Mouse (Mus musculus): ENCODE measurements around the gene Gm7929. TPM values are rescaled to one million over a fixed set of nuclear protein-coding genes. Genes with fewer than 3 reads are reported as not detected.
"Not testable (repeated sequence)": the region's sequence is repeated elsewhere in the genome, so short reads cannot be mapped to it uniquely, and the experiment has no call there.

Gene Gm7929
- not detected in 2 replicates for polyA plus RNA-seq (2014; fragmentation: Nextera tagmentation; extraction: Ambion mirVana)

DNA sequence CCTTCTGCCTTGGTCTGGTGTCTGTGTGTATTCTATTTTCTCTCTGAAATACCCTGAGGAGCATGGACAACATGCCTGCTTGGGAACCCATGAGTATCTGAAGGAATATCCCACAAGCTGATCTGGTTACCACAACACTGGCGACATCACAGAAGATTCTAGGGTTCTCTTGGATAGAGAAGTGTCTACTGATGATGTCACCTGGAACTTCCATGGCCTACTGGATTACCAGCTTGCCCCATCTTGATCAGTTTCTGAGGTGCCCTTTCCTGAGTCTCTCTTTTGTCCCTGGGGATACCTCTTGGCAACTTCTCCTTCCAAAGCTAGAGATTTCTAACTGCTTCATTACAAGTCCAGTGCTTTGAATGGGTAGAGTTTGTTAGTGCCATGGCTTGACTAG is at the start of gene Gm7929:
Gm7929 (minus strand) TSS at position 101 of the 400 bp plus-strand sequence.
- H3K27ac ChIP-seq (replicated peaks; ENCODE audit: low read depth, low read length); H3K4me2 ChIP-seq (ENCODE audit: low read depth, low read length); H3K36me3 ChIP-seq (replicated peaks; ENCODE audit: control insufficient read depth, insufficient read depth, low read depth, low read length); ATAC-seq (replicated peaks; ENCODE audit: insufficient number of reproducible peaks, low FRiP score, low TSS enrichment, low read depth); H3K9ac ChIP-seq (replicated peaks; ENCODE audit: low read length); H3K4me3 ChIP-seq (ENCODE audit: low read depth, low read length); H3K27me3 ChIP-seq (ENCODE audit: control insufficient read depth, insufficient read depth, low read length); H3K4me1 ChIP-seq (ENCODE audit: control insufficient read depth, insufficient read depth, low read length); H3K9me3 ChIP-seq (replicated peaks; ENCODE audit: control insufficient read depth, low read length); DNase-seq (ENCODE audit: low spot score): not testable (repeated sequence)
- no CpG with 5 or more reads among the region's 1 CpGs for WGBS

DNA sequence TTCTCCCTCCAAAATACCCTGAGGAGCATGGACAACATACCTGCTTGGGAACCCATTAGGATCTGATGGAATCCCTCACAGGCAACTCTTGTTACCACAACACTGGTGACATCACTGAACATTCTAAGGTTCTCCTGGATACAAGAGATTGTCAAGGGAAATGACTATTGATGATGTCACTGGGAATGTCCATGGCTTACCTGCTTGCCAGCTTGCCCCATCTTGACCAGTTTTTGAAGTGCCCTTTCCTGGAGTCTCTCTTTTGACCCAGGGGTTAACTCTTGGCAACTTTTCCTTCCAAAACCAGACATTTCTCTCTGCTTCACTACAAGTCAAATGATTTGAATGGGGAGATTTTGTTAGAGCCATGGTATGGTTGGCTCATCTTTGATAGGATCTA is 21.9 kb upstream of the Gm7929 start, which contains the start of gene Gm47189:
Gm47189 (minus strand) TSS at position 101 of the 400 bp plus-strand sequence.
- H3K4me3 ChIP-seq (ENCODE audit: low read depth, low read length); DNase-seq (ENCODE audit: low spot score); H3K4me2 ChIP-seq (ENCODE audit: low read depth, low read length); H3K4me1 ChIP-seq (ENCODE audit: control insufficient read depth, insufficient read depth, low read length); H3K9ac ChIP-seq (replicated peaks; ENCODE audit: low read length); ATAC-seq (replicated peaks; ENCODE audit: insufficient number of reproducible peaks, low FRiP score, low TSS enrichment, low read depth); H3K9me3 ChIP-seq (replicated peaks; ENCODE audit: control insufficient read depth, low read length); H3K27ac ChIP-seq (replicated peaks; ENCODE audit: low read depth, low read length); H3K36me3 ChIP-seq (replicated peaks; ENCODE audit: control insufficient read depth, insufficient read depth, low read depth, low read length); H3K27me3 ChIP-seq (ENCODE audit: control insufficient read depth, insufficient read depth, low read length): not testable (repeated sequence)

DNA sequence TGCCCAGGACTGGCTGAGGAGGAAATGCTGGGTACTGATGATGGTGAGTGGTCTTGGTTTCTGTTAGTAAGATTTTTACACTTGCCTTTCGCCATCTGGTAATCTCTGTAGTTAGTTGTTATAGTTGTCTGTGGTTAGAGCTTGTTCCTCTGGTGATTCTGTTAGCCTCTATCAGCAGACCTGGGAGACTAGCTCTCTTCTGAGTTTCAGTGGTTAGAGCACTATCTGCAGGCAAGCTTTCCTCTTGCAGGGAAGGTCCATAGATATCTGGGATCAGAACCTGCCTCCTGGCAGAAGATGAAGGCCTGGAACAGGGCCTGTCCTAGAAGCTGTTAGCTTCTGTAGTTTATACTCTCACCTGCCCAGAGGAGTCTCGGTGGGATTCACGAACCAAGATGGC is 5.5 kb upstream of the Gm7929 start:
- not testable (repeated sequence) for ATAC-seq (replicated peaks; ENCODE audit: insufficient number of reproducible peaks, low FRiP score, low TSS enrichment, low read depth); H3K36me3 ChIP-seq (replicated peaks; ENCODE audit: control insufficient read depth, insufficient read depth, low read depth, low read length); H3K27ac ChIP-seq (replicated peaks; ENCODE audit: low read depth, low read length); H3K4me2 ChIP-seq (ENCODE audit: low read depth, low read length); H3K4me3 ChIP-seq (ENCODE audit: low read depth, low read length); H3K9me3 ChIP-seq (replicated peaks; ENCODE audit: control insufficient read depth, low read length); H3K4me1 ChIP-seq (ENCODE audit: control insufficient read depth, insufficient read depth, low read length); H3K9ac ChIP-seq (replicated peaks; ENCODE audit: low read length); DNase-seq (ENCODE audit: low spot score); H3K27me3 ChIP-seq (ENCODE audit: control insufficient read depth, insufficient read depth, low read length)
- 92% methylated on average over 2 of the region's 3 CpGs for WGBS

DNA sequence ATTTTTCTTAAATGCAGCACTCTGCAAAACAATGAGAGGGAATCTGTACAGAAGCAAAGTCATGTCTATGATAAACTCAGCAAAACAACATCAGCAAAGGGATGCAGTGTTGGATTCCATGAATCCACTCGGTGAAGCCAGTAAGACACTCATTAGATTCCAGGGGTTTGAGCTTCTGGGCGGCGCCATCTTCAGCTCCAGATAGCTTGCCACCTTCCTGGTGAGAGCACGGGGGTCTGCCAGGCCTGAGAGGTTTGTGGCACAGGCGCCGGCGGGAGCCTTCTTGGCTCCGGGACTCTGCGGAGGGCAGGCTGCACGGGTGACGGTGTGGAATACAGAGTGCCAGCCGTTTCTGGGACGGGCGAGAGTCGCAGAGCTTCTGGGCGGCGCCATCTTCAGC is 27.0 kb downstream of the Gm7929 start:
- not testable (repeated sequence) for ATAC-seq (replicated peaks; ENCODE audit: insufficient number of reproducible peaks, low FRiP score, low TSS enrichment, low read depth); H3K4me3 ChIP-seq (ENCODE audit: low read depth, low read length); H3K36me3 ChIP-seq (replicated peaks; ENCODE audit: control insufficient read depth, insufficient read depth, low read depth, low read length); H3K27me3 ChIP-seq (ENCODE audit: control insufficient read depth, insufficient read depth, low read length); H3K4me2 ChIP-seq (ENCODE audit: low read depth, low read length); H3K27ac ChIP-seq (replicated peaks; ENCODE audit: low read depth, low read length); H3K9me3 ChIP-seq (replicated peaks; ENCODE audit: control insufficient read depth, low read length); H3K9ac ChIP-seq (replicated peaks; ENCODE audit: low read length); H3K4me1 ChIP-seq (ENCODE audit: control insufficient read depth, insufficient read depth, low read length); DNase-seq (ENCODE audit: low spot score)
- 75% methylated on average over 17 of the region's 17 CpGs for WGBS

DNA sequence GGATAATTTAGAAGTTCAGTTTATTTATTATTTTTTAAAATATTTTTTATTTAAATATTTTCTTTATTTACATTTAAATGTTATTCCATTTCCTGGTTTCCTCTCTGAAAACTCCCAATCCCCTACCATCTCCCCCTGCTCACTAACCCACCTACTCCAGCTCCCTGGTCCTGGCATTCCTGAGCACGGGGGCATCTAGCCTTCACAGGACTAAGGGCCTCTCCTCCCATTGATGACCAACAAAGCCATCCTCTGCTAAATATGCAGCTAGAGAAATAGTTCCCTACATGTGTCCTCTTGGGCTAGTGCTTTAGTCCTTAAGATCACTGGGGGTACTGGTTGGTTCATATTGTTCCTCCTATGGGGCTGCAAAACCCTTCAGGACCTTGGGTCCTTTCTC is 33.2 kb downstream of the Gm7929 start:
- not testable (repeated sequence) for H3K9me3 ChIP-seq (replicated peaks; ENCODE audit: control insufficient read depth, low read length); H3K27ac ChIP-seq (replicated peaks; ENCODE audit: low read depth, low read length); ATAC-seq (replicated peaks; ENCODE audit: insufficient number of reproducible peaks, low FRiP score, low TSS enrichment, low read depth); H3K4me3 ChIP-seq (ENCODE audit: low read depth, low read length); H3K4me1 ChIP-seq (ENCODE audit: control insufficient read depth, insufficient read depth, low read length); H3K4me2 ChIP-seq (ENCODE audit: low read depth, low read length); DNase-seq (ENCODE audit: low spot score); H3K27me3 ChIP-seq (ENCODE audit: control insufficient read depth, insufficient read depth, low read length); H3K36me3 ChIP-seq (replicated peaks; ENCODE audit: control insufficient read depth, insufficient read depth, low read depth, low read length); H3K9ac ChIP-seq (replicated peaks; ENCODE audit: low read length)
- WGBS, result 76% methylated on average over 1 of the region's 1 CpGs

DNA sequence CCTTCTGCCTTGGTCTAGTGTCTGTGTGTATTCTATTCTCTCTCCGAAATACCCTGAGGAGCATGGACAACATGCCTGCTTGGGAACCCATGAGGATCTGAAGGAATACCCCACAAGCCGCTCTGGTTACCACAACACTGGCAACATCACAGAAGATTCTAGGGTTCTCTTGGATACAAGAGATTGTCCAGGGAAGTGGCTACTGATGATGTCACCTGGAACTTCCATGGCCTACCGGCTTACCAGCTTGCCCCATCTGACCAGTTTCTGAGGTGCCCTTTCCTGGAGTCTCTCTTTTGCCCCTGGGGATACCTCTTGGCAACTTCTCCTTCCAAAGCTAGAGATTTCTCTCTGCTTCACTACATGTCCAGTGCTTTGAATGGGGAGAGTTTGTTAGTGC is 48.6 kb downstream of the Gm7929 start, which contains the start of gene Gm8068:
Gm8068 (minus strand) TSS at position 101 of the 400 bp plus-strand sequence.
- no CpG with 5 or more reads among the region's 3 CpGs for WGBS
- H3K9me3 ChIP-seq (replicated peaks; ENCODE audit: control insufficient read depth, low read length); H3K4me1 ChIP-seq (ENCODE audit: control insufficient read depth, insufficient read depth, low read length); DNase-seq (ENCODE audit: low spot score); H3K4me3 ChIP-seq (ENCODE audit: low read depth, low read length); ATAC-seq (replicated peaks; ENCODE audit: insufficient number of reproducible peaks, low FRiP score, low TSS enrichment, low read depth); H3K9ac ChIP-seq (replicated peaks; ENCODE audit: low read length); H3K27me3 ChIP-seq (ENCODE audit: control insufficient read depth, insufficient read depth, low read length); H3K27ac ChIP-seq (replicated peaks; ENCODE audit: low read depth, low read length); H3K4me2 ChIP-seq (ENCODE audit: low read depth, low read length); H3K36me3 ChIP-seq (replicated peaks; ENCODE audit: control insufficient read depth, insufficient read depth, low read depth, low read length): not testable (repeated sequence)

Other genes starting within 250 kb of the Gm7929 start
- gene Gm7970, start 195.0 kb downstream of the Gm7929 start, polyA plus RNA-seq (2014; fragmentation: Nextera tagmentation; extraction: Ambion mirVana), result not detected in 2 replicates
- not detected in 2 replicates for gene 1700049E17Rik2, start 177.4 kb downstream of the Gm7929 start, polyA plus RNA-seq (2014; fragmentation: Nextera tagmentation; extraction: Ambion mirVana)
- not detected in 2 replicates for gene Gm3072, start 126.0 kb downstream of the Gm7929 start, polyA plus RNA-seq (2014; fragmentation: Nextera tagmentation; extraction: Ambion mirVana)
- gene Gm3676, start 104.1 kb downstream of the Gm7929 start, polyA plus RNA-seq (2014; fragmentation: Nextera tagmentation; extraction: Ambion mirVana), result not detected in 2 replicates
- gene Gm8068, start 48.7 kb downstream of the Gm7929 start, polyA plus RNA-seq (2014; fragmentation: Nextera tagmentation; extraction: Ambion mirVana), result not detected in 2 replicates
- not detected in 2 replicates for gene Gm47189, start 21.8 kb upstream of the Gm7929 start, polyA plus RNA-seq (2014; fragmentation: Nextera tagmentation; extraction: Ambion mirVana)
- not detected in 2 replicates for gene Gm7980, start 156.7 kb upstream of the Gm7929 start, polyA plus RNA-seq (2014; fragmentation: Nextera tagmentation; extraction: Ambion mirVana)
- gene 1700049E17Rik1, start 174.3 kb upstream of the Gm7929 start, polyA plus RNA-seq (2014; fragmentation: Nextera tagmentation; extraction: Ambion mirVana), result not detected in 2 replicates
- not detected in 2 replicates for gene 1700024B05Rik, start 193.4 kb upstream of the Gm7929 start, polyA plus RNA-seq (2014; fragmentation: Nextera tagmentation; extraction: Ambion mirVana)
- not detected in 2 replicates for gene Gm6401, start 217.3 kb upstream of the Gm7929 start, polyA plus RNA-seq (2014; fragmentation: Nextera tagmentation; extraction: Ambion mirVana)
- gene Gm3543, start 232.7 kb upstream of the Gm7929 start, polyA plus RNA-seq (2014; fragmentation: Nextera tagmentation; extraction: Ambion mirVana), result not detected in 2 replicates